Mouse (Mus musculus) thymus, postnatal 10 days (tissue): ENCODE measurements around the gene Slc25a36.

ENCODE experiments used
- DNase-seq, 2 experiments: peaks; one replicate each; pipeline ENCODE4 v3.0.0; 2021; ENCODE audit warnings: low spot score in 2 of 2

The Slc25a36 gene

GRCm38 (mm10) chr9:97041633-97042032 lies 69.3 kb downstream of the Slc25a36 start:
- DNase-seq, result no peak

- DNase-seq, result no peak
These were observed 72.9 kb downstream of the Slc25a36 start for GRCm38 (mm10) chr9:97038010-97038409.

DNA sequence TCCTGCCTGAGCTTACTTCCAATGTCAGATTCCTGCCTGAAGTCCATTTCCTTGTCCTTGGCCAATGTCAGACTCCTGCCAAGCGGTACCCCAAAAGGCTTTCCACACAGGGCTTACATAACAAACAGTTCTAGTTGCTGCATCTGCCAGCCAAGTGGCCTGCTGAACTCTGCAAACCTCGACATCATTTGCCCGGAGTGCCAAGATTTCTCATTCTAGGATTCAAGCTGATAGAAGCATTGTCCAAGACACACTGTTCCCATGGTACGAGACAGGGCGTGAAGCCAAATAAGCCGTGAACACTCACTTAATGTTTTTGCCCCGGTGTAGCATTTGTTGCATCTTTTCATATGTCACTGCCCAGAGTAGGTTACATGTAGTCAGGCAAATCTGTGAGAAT lies 74.3 kb downstream of the Slc25a36 start:
- DNase-seq, result no peak

- no peak for DNase-seq
These were observed 83.6 kb downstream of the Slc25a36 start for GRCm38 (mm10) chr9:97027361-97027760.

- no peak for DNase-seq
These were observed 85.0 kb downstream of the Slc25a36 start for GRCm38 (mm10) chr9:97026006-97026405.
